Mouse (Mus musculus) testis, adult 2 months (tissue): ENCODE measurements around the gene Csrnp1.

Source experiments
- CTCF ChIP-seq: fragments of 200-500 bp; IDR thresholded peaks from 2 replicates; pipeline ENCODE4 v1.5.1; 2012; ENCODE audit warnings: low read depth, mild to moderate bottlenecking, inconsistent platforms, low read length, moderate library complexity; ENCODE audit not compliant: control insufficient read depth, insufficient read depth, insufficient replicate concordance
- POLR2A ChIP-seq: fragments of 200-500 bp; IDR thresholded peaks from 2 replicates; pipeline ENCODE4 v1.6.1; 2012; ENCODE audit warnings: low read depth, mild to moderate bottlenecking, inconsistent platforms, low read length, moderate library complexity; ENCODE audit not compliant: control insufficient read depth

DNA sequence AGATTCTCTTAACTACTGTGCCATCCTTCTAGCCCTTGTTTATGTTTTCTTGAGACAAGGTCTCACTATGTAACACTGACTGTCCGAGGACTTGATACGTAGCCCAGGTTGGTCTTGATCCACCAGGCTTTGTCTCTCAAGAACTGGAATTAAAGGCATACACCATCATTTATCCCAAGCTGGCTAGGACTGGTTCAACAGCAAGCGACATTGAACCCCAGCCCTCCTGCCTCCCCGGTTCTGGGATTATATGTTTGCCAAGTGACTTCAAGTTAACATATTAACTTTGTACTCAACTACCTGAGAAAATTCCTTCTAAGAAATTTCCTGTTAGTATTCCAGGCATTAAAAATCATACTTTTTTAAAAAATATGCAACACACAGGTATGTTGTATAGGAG, 9.2 kb downstream of the Csrnp1 start:
- TF ChIP-seq CTCF (no peak), POLR2A (no peak)
